Mouse (Mus musculus): ENCODE measurements at regions not wholly inside any gene's neighbourhood (a gene's known extent, or its start where the extent isn't known, plus 50 kb on each side); places are given as distances from the start of the nearest gene placed in this dataset.

- Histone ChIP-seq H3K4me2 (ENCODE audit: insufficient read depth, low read depth, poor library complexity, severe bottlenecking) (no peak overlapping the region), H3K4me1 (ENCODE audit: control insufficient read depth in 1 of 2, insufficient read depth in 2 of 2) (peaks cover 6 to 26% of the 10 kb centered on the region in 2 experiments; a peak in 3 of 4 replicates), H3K27ac (ENCODE audit: insufficient read depth, low read depth) (no peak overlapping the region), H3K4me3 (replicated peaks in 1 of 3; ENCODE audit: low read depth in 2 of 3, low read length in 2 of 3, poor library complexity in 1 of 3) (no peak overlapping the region), H3K27me3 (replicated peaks) (no peaks in the 10 kb centered on the region), H3K9ac (ENCODE audit: insufficient read depth, low read depth) (no peak overlapping the region), H3K79me2 (replicated peaks; ENCODE audit: control insufficient read depth, extremely low read depth, insufficient read depth, poor library complexity, severe bottlenecking) (no peaks in the 10 kb centered on the region), H3K36me3 (replicated peaks in 1 of 2; ENCODE audit: control insufficient read depth in 1 of 2, insufficient read depth in 1 of 2, low read length in 1 of 2) (no peaks in the 10 kb centered on the region), H3K9me3 (replicated peaks; ENCODE audit: low read length) (peaks cover 5% of the 10 kb centered on the region)
- in situ Hi-C loops (cut with MboI; ENCODE audit: low pct_ligation_motif_present, low pct_unique_long_range_greater_than_20kb, low sequenced_read_pairs) (no loop called here), dilution Hi-C loops (cut with MboI; ENCODE audit: extremely low pct_ligation_motif_present, extremely low pct_unique_long_range_greater_than_20kb, low sequenced_read_pairs) (no loop called here)
- TF ChIP-seq ZC3H11A (IDR thresholded peaks at IDR 0.05; ENCODE audit: low read depth, low read length): no peak
- TF ChIP-seq POLR2AphosphoS2 (IDR thresholded peaks at IDR 0.05; ENCODE audit: low read depth, low read length): no peak
- TF ChIP-seq KAT2A (IDR thresholded peaks at IDR 0.05; ENCODE audit: insufficient replicate concordance, low read length): no peak
- TF ChIP-seq RAD21 (IDR thresholded peaks at IDR 0.05; ENCODE audit: low read depth, low read length): no peak
- TF ChIP-seq MAZ (IDR thresholded peaks at IDR 0.05; ENCODE audit: low read depth, low read length): no peak
- no peak for TF ChIP-seq CHD2 (IDR thresholded peaks at IDR 0.05; ENCODE audit: low read length)
- TF ChIP-seq MXI1 (IDR thresholded peaks at IDR 0.05; ENCODE audit: low read depth, low read length): no peak
- no peak for TF ChIP-seq GABPA (IDR thresholded peaks at IDR 0.05; ENCODE audit: insufficient replicate concordance, low read depth, low read length)
- no peak for TF ChIP-seq SMC3 (IDR thresholded peaks at IDR 0.05; ENCODE audit: low read depth, low read length)
- no peak for TF ChIP-seq MAFK (IDR thresholded peaks at IDR 0.05; ENCODE audit: insufficient replicate concordance, low read length)
- no peak for TF ChIP-seq USF1 (IDR thresholded peaks at IDR 0.05; ENCODE audit: low read depth, low read length)
- TF ChIP-seq TBP (conservative IDR thresholded peaks at IDR 0.05; ENCODE audit: low read depth, low read length): no peak
- no peak for TF ChIP-seq PAX5 (IDR thresholded peaks at IDR 0.05; ENCODE audit: low read length)
- DNase-seq (ENCODE audit: extremely low read depth): no peak
Measured at GRCm38 (mm10) chr1:128667121-128667762, 75.1 kb upstream of the Cxcr4 start.

DNA sequence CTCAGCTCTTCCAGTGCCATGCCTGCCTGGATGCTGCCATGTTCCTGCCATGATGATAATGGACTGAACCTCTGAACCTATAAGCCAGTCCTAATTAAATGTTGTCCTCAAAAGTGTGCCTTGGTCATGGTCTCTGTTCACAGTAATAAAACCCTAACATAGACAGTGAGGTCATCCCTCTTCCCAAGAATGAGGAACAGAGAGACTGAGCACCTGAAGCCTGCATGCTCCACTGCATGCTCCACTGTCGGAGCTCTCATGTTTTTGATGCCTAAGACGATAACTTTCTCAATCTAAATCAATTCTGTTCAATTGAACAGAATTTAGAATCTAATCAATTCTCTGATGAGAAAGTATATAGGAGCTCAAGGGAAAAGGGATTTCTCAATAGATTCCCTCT is 71.1 kb upstream of the Cxcr4 start:
- H3K79me2 ChIP-seq (replicated peaks; ENCODE audit: control insufficient read depth, extremely low read depth, insufficient read depth, poor library complexity, severe bottlenecking): no peaks in the 10 kb centered on the region
- no peaks in the 10 kb centered on the region for H3K36me3 ChIP-seq (replicated peaks in 1 of 2; ENCODE audit: control insufficient read depth in 1 of 2, insufficient read depth in 1 of 2, low read length in 1 of 2)
- peak; percentile 39 for DNase-seq (ENCODE audit: extremely low read depth)
- no peaks in the 10 kb centered on the region for H3K27me3 ChIP-seq (replicated peaks)
- no peak overlapping the region for H3K27ac ChIP-seq (ENCODE audit: insufficient read depth, low read depth)
- dilution Hi-C loops (cut with MboI; ENCODE audit: extremely low pct_ligation_motif_present, extremely low pct_unique_long_range_greater_than_20kb, low sequenced_read_pairs) (no loop called here), in situ Hi-C loops (cut with MboI; ENCODE audit: low pct_ligation_motif_present, low pct_unique_long_range_greater_than_20kb, low sequenced_read_pairs) (no loop called here)
- peaks cover 4% of the 10 kb centered on the region for H3K9me3 ChIP-seq (replicated peaks; ENCODE audit: low read length)
- H3K4me3 ChIP-seq (replicated peaks in 1 of 3; ENCODE audit: low read depth in 2 of 3, low read length in 2 of 3, poor library complexity in 1 of 3): no peak overlapping the region
- no peak overlapping the region for H3K4me2 ChIP-seq (ENCODE audit: insufficient read depth, low read depth, poor library complexity, severe bottlenecking)
- peaks cover 6 to 19% of the 10 kb centered on the region in 2 experiments; a peak in 3 of 4 replicates for H3K4me1 ChIP-seq (ENCODE audit: control insufficient read depth in 1 of 2, insufficient read depth in 2 of 2)
- TF ChIP-seq EP300 (IDR thresholded peaks at IDR 0.05; ENCODE audit: low read length) (peak; percentile 76), IRF4 (IDR thresholded peaks at IDR 0.05; ENCODE audit: low read depth, low read length) (0 out of 2 replicates have a peak, but pooled peaks have one; percentile 50), JUN (IDR thresholded peaks at IDR 0.05; ENCODE audit: insufficient read depth, low read depth, low read length) (peak; percentile 79), MAFK (IDR thresholded peaks at IDR 0.05; ENCODE audit: insufficient replicate concordance, low read length) (no peak), ZC3H11A (IDR thresholded peaks at IDR 0.05; ENCODE audit: low read depth, low read length) (no peak), TCF12 (IDR thresholded peaks at IDR 0.05; ENCODE audit: low read depth, low read length) (no peak), ETS1 (conservative IDR thresholded peaks at IDR 0.05; ENCODE audit: low read depth, low read length) (0 out of 2 replicates have a peak, but pooled peaks have one; percentile 17), JUND (conservative IDR thresholded peaks at IDR 0.05; ENCODE audit: low read depth, low read length) (0 out of 2 replicates have a peak, but pooled peaks have one; percentile 42), SIN3A (IDR thresholded peaks at IDR 0.05; ENCODE audit: low read length) (no peak), BHLHE40 (IDR thresholded peaks at IDR 0.05; ENCODE audit: low read depth, low read length) (peak; percentile 58), KAT2A (IDR thresholded peaks at IDR 0.05; ENCODE audit: insufficient replicate concordance, low read length) (no peak), MEF2A (IDR thresholded peaks at IDR 0.05; ENCODE audit: borderline replicate concordance, low read depth, low read length) (peak; percentile 82; the same call in 1 of the 2 replicates)
- no peak overlapping the region for H3K9ac ChIP-seq (ENCODE audit: insufficient read depth, low read depth)

Data from CH12.LX (cell line).